Mouse (Mus musculus): Measurements from ENCODE around the gene Psmd2.

GRCm38 (mm10) chr16:20604705-20605104 is 46.7 kb upstream of the Psmd2 start:
- TF ChIP-seq CTCF (IDR thresholded peaks at IDR 0.05; ENCODE audit: control insufficient read depth, insufficient read depth, low read length) (no peak), POLR2A (IDR thresholded peaks at IDR 0.05; ENCODE audit: borderline replicate concordance, control insufficient read depth, low read depth, low read length) (no peak)
